Mouse (Mus musculus): Measurements from ENCODE around the gene Trmt10c. TPM values are rescaled to one million over a fixed set of nuclear protein-coding genes. Genes with fewer than 3 reads are reported as not detected.

The Trmt10c gene
- polyA plus RNA-seq, 1 experiment from 2014 or later: 21.5 TPM

GRCm38 (mm10) chr16:55990311-55990710, 47.3 kb downstream of the Trmt10c start:
- no peak overlapping the region for H3K4me2 ChIP-seq (ENCODE audit: low read depth, low read length)
- 93% methylated on average over 4 of the region's 4 CpGs for WGBS
- H3K4me1 ChIP-seq (ENCODE audit: control insufficient read depth, insufficient read depth, low read length): no peaks in the 10 kb centered on the region
- no peak overlapping the region for H3K9ac ChIP-seq (replicated peaks; ENCODE audit: low read depth, low read length)
- no peak for ATAC-seq (ENCODE audit: low read depth)
- peaks cover 30% of the 10 kb centered on the region for H3K36me3 ChIP-seq (ENCODE audit: control insufficient read depth, insufficient read depth, low read length)
- no peaks in the 10 kb centered on the region for H3K9me3 ChIP-seq (ENCODE audit: control insufficient read depth, low read length)
- no peak overlapping the region for H3K27ac ChIP-seq (ENCODE audit: low read depth, low read length)
- H3K4me3 ChIP-seq (ENCODE audit: low read depth, low read length): no peak overlapping the region
- no peaks in the 10 kb centered on the region for H3K27me3 ChIP-seq (ENCODE audit: control insufficient read depth, insufficient read depth, low read length)

DNA sequence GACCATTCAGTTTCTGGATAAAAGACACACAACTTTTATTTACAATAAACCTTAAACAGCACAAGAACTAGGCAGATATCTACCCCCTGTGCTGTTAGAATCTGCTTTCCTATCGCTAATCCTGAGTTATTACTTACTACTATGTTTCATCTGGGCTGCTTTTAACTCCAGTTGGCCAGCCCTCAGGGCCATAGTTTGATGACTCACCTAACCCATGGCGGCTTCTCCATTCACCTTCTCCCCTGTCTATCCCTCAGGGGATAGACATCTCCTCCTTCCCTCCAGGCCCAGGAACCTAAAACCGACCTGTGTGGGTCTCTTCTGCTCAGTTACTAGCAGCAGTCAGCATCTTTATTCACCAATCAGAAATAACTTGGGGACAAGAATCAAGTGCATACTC, 51.6 kb downstream of the Trmt10c start:
- Histone ChIP-seq H3K4me2 (ENCODE audit: low read depth, low read length) (no peak overlapping the region), H3K4me3 (ENCODE audit: low read depth, low read length) (no peak overlapping the region), H3K36me3 (ENCODE audit: control insufficient read depth, insufficient read depth, low read length) (peaks cover 23% of the 10 kb centered on the region), H3K4me1 (ENCODE audit: control insufficient read depth, insufficient read depth, low read length) (no peaks in the 10 kb centered on the region), H3K9me3 (ENCODE audit: control insufficient read depth, low read length) (no peaks in the 10 kb centered on the region), H3K9ac (replicated peaks; ENCODE audit: low read depth, low read length) (no peak overlapping the region), H3K27me3 (ENCODE audit: control insufficient read depth, insufficient read depth, low read length) (no peaks in the 10 kb centered on the region), H3K27ac (ENCODE audit: low read depth, low read length) (no peak overlapping the region)
- no peak for ATAC-seq (ENCODE audit: low read depth)
- 94% methylated on average over 3 of the region's 3 CpGs for WGBS

Small RNAs within 50 kb of the gene (microRNA-seq; reads per million reads assigned to microRNA genes)
- gene Gm24047: not detected

Other genes with a start within 250 kb of the Trmt10c start
- 1.8 and 2.2 TPM in 2 replicates for gene Nfkbiz, start 198.9 kb downstream of the Trmt10c start, polyA plus RNA-seq (2014; fragmentation: Nextera tagmentation; extraction: Ambion mirVana)
- gene Nxpe3, start 142.5 kb downstream of the Trmt10c start, polyA plus RNA-seq (2014; fragmentation: Nextera tagmentation; extraction: Ambion mirVana): 1.3 TPM in 2 replicates
- 18.4 and 18.9 TPM in 2 replicates for gene Cep97, start 103.0 kb downstream of the Trmt10c start, polyA plus RNA-seq (2014; fragmentation: Nextera tagmentation; extraction: Ambion mirVana)
- gene Rpl24, start 71.5 kb downstream of the Trmt10c start, polyA plus RNA-seq (2014; fragmentation: Nextera tagmentation; extraction: Ambion mirVana): 529 and 563 TPM in 2 replicates
- 26.5 and 30.6 TPM in 2 replicates for gene Zbtb11, start 63.9 kb downstream of the Trmt10c start, polyA plus RNA-seq (2014; fragmentation: Nextera tagmentation; extraction: Ambion mirVana)
- gene Pcnp, start 8.1 kb downstream of the Trmt10c start, polyA plus RNA-seq (2014; fragmentation: Nextera tagmentation; extraction: Ambion mirVana): 197 and 228 TPM in 2 replicates
- gene Senp7, start 10.5 kb upstream of the Trmt10c start, polyA plus RNA-seq (2014; fragmentation: Nextera tagmentation; extraction: Ambion mirVana): 62.4 and 73.6 TPM in 2 replicates
- gene Impg2, start 166.5 kb upstream of the Trmt10c start, polyA plus RNA-seq (2014; fragmentation: Nextera tagmentation; extraction: Ambion mirVana): 0.31 and 0.36 TPM in 2 replicates